Mouse (Mus musculus): Measurements from ENCODE around the gene Syne2. TPM values are rescaled to one million over a fixed set of nuclear protein-coding genes. Genes with fewer than 3 reads are reported as not detected.

The Syne2 gene
- polyA plus RNA-seq, 1 experiment from 2014 or later = 41.4 TPM

- Histone ChIP-seq H3K9ac (ENCODE audit: low read depth, low read length) (no peak overlapping the region), H3K4me1 (ENCODE audit: control insufficient read depth, insufficient read depth, low read length) (no peaks in the 10 kb centered on the region), H3K4me3 (ENCODE audit: low read depth, low read length) (no peak overlapping the region), H3K4me2 (ENCODE audit: low read length) (no peak overlapping the region), H3K27ac (ENCODE audit: low read length) (no peak overlapping the region), H3K9me3 (replicated peaks; ENCODE audit: control insufficient read depth, low read length, poor library complexity, severe bottlenecking) (peaks cover 4% of the 10 kb centered on the region; the same call in 1 of the 2 replicates), H3K27me3 (ENCODE audit: control insufficient read depth, insufficient read depth, low read depth, low read length) (no peaks in the 10 kb centered on the region), H3K36me3 (ENCODE audit: control insufficient read depth, insufficient read depth, low read length) (no peaks in the 10 kb centered on the region)
- ATAC-seq = no peak
- WGBS = 75% methylated on average over 2 of the region's 2 CpGs
Observed at GRCm38 (mm10) chr12:75796510-75796909, 21.4 kb upstream of the Syne2 start.

DNA sequence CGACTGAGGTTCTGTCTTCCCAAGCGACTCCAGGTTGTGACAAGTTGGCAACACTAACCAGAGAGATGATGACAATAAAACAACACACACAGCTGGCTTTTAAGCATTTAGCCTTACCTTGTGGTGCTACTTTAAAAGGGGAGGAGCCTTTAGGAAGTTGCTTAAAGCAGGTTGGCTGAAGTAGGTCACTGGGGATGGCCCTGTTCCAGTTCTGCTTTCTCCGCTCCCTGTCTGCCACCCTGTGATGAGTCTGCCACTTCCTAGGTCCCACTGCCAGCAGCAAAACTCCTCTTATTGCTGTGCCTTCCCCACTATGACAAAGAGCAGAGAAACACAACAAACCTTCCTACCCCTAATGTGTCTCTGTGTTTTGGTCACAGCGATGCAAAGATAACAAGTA lies 11.7 kb upstream of the Syne2 start:
- Histone ChIP-seq H3K27ac (ENCODE audit: low read length) (no peak overlapping the region), H3K9me3 (replicated peaks; ENCODE audit: control insufficient read depth, low read length, poor library complexity, severe bottlenecking) (no peaks in the 10 kb centered on the region), H3K4me1 (ENCODE audit: control insufficient read depth, insufficient read depth, low read length) (no peaks in the 10 kb centered on the region), H3K9ac (ENCODE audit: low read depth, low read length) (no peak overlapping the region), H3K36me3 (ENCODE audit: control insufficient read depth, insufficient read depth, low read length) (no peaks in the 10 kb centered on the region), H3K4me3 (ENCODE audit: low read depth, low read length) (no peak overlapping the region), H3K27me3 (ENCODE audit: control insufficient read depth, insufficient read depth, low read depth, low read length) (no peaks in the 10 kb centered on the region), H3K4me2 (ENCODE audit: low read length) (no peak overlapping the region)
- 92% methylated on average over 4 of the region's 4 CpGs for WGBS
- ATAC-seq = no peak

DNA sequence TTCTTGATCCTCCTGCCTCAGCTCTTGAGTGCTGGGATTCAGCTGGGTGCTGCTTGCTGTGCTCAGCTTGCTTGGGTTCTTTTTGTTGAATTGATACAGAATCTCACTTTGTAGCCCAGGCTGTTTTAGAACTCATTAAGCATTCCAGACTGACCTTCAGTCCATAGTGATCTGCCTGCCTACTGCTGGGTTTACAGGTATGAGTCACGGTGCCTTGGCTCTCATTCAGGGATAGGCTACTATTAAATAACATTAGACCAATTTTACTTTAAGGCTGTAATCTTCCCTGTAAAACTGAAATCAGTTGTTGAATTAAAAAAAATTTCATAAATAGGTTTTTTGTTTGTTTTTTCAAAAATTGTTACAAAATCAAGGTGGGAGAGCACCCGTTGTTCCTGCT lies 4.2 kb upstream of the Syne2 start:
- no peak overlapping the region for H3K27ac ChIP-seq (ENCODE audit: low read length)
- H3K9ac ChIP-seq (ENCODE audit: low read depth, low read length) = no peak overlapping the region
- H3K4me3 ChIP-seq (ENCODE audit: low read depth, low read length) = no peak overlapping the region
- WGBS = 98% methylated on average over 2 of the region's 2 CpGs
- no peaks in the 10 kb centered on the region for H3K4me1 ChIP-seq (ENCODE audit: control insufficient read depth, insufficient read depth, low read length)
- no peak overlapping the region for H3K4me2 ChIP-seq (ENCODE audit: low read length)
- no peak for ATAC-seq
- no peaks in the 10 kb centered on the region for H3K36me3 ChIP-seq (ENCODE audit: control insufficient read depth, insufficient read depth, low read length)
- no peaks in the 10 kb centered on the region for H3K9me3 ChIP-seq (replicated peaks; ENCODE audit: control insufficient read depth, low read length, poor library complexity, severe bottlenecking)
- no peaks in the 10 kb centered on the region for H3K27me3 ChIP-seq (ENCODE audit: control insufficient read depth, insufficient read depth, low read depth, low read length)

DNA sequence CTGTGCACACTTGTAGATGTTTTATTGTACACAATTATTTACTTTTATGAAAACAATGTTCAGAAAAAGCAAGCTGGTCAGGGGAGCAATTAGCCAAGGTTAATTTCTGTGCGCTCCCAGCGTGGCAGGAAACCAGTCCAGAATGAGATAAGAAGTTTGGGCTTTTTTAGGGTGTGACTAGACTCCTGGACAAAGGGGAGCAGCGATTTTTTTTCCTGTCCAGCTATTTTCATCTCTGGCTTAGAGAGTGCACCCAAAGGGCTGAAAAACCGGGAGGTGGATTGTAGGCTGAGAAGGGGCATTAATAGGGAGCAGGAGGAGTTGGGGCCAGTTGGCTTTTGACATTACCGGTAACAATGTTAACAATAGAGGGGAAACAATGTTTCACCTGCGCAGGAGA lies 3.4 kb upstream of the Syne2 start:
- H3K9me3 ChIP-seq (replicated peaks; ENCODE audit: control insufficient read depth, low read length, poor library complexity, severe bottlenecking) = no peaks in the 10 kb centered on the region
- WGBS = 80% methylated on average over 6 of the region's 6 CpGs
- H3K4me3 ChIP-seq (ENCODE audit: low read depth, low read length) = no peak overlapping the region
- no peak for ATAC-seq
- H3K27me3 ChIP-seq (ENCODE audit: control insufficient read depth, insufficient read depth, low read depth, low read length) = no peaks in the 10 kb centered on the region
- H3K36me3 ChIP-seq (ENCODE audit: control insufficient read depth, insufficient read depth, low read length) = no peaks in the 10 kb centered on the region
- no peak overlapping the region for H3K27ac ChIP-seq (ENCODE audit: low read length)
- no peak overlapping the region for H3K9ac ChIP-seq (ENCODE audit: low read depth, low read length)
- peaks cover 3% of the 10 kb centered on the region; the same call in 1 of the 2 replicates for H3K4me1 ChIP-seq (ENCODE audit: control insufficient read depth, insufficient read depth, low read length)
- H3K4me2 ChIP-seq (ENCODE audit: low read length) = no peak overlapping the region

- Histone ChIP-seq H3K27ac (ENCODE audit: low read length) (no peak overlapping the region), H3K4me3 (ENCODE audit: low read depth, low read length) (peak overlapping the region; percentile 92), H3K36me3 (ENCODE audit: control insufficient read depth, insufficient read depth, low read length) (no peaks in the 10 kb centered on the region), H3K4me2 (ENCODE audit: low read length) (peak overlapping the region; percentile 86), H3K9me3 (replicated peaks; ENCODE audit: control insufficient read depth, low read length, poor library complexity, severe bottlenecking) (no peaks in the 10 kb centered on the region), H3K9ac (ENCODE audit: low read depth, low read length) (0 out of 2 replicates have a peak overlapping the region, but pooled peaks have one; percentile 82), H3K27me3 (ENCODE audit: control insufficient read depth, insufficient read depth, low read depth, low read length) (no peaks in the 10 kb centered on the region), H3K4me1 (ENCODE audit: control insufficient read depth, insufficient read depth, low read length) (peaks cover 6% of the 10 kb centered on the region; the same call in 1 of the 2 replicates)
- 12% methylated on average over 25 of the region's 25 CpGs for WGBS
- peak; percentile 3; the same call in 1 of the 2 replicates for ATAC-seq
Observed at GRCm38 (mm10) chr12:75816981-75817856, 715 bp upstream of the Syne2 start.

DNA sequence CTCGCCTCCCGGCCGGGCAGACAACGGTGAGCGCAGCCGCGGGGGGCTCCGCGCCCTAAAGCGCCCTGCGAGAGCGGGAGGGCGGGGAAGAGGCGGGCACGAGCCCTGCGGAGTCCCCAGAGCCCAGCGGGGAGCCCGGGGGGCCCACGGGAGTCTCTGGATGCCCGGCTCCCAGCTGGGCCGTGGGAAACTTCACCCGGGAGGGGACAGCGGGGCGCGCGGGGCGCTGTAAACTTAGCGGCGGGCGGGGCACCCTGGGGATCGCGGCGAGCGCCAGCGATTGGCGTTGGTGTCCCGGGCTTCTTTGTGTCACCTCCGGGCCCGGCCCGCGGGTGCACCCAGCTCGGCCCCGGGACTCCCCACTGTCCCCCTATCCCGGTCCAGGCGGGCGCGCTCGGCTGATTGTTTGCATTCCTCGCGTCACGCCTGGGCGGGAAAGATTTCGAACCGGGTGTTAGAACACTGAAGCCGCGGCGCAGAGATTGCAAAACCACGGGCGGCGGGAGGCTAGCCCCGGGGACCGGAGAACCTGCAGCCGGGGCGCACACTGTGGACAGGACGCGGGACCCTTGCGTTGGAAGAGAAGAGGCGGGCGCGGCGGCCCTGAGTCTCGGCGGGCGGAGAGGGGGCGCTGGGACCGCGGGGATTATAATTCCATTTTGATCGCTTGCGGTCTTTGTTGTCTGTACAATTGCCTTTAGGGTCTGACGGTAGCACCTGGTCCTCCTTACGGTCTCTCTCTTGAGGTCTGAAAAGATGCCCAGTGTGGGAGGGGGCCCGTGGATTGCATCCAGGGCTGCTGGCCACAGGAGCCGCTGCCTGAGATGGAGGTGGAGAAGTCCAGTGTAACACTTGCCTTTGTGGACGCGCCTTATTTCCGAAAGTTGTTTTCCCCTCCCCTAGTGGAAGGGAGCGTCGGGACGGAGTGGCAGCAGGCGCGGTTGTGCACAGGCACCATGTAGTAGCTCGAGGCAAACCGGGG lies 810 bp downstream of the Syne2 start:
- Histone ChIP-seq H3K27ac (ENCODE audit: low read length) (peak overlapping the region; percentile 60), H3K4me1 (ENCODE audit: control insufficient read depth, insufficient read depth, low read length) (peaks cover 6% of the 10 kb centered on the region; the same call in 1 of the 2 replicates), H3K9me3 (replicated peaks; ENCODE audit: control insufficient read depth, low read length, poor library complexity, severe bottlenecking) (no peaks in the 10 kb centered on the region), H3K4me3 (ENCODE audit: low read depth, low read length) (peak overlapping the region; percentile 92), H3K27me3 (ENCODE audit: control insufficient read depth, insufficient read depth, low read depth, low read length) (no peaks in the 10 kb centered on the region), H3K4me2 (ENCODE audit: low read length) (peak overlapping the region; percentile 86), H3K36me3 (ENCODE audit: control insufficient read depth, insufficient read depth, low read length) (no peaks in the 10 kb centered on the region), H3K9ac (ENCODE audit: low read depth, low read length) (peak overlapping the region; percentile 82)
- under 1% methylated on average over 88 of the region's 93 CpGs for WGBS
- peak; percentile 81 for ATAC-seq

- no peaks in the 10 kb centered on the region for H3K27me3 ChIP-seq (ENCODE audit: control insufficient read depth, insufficient read depth, low read depth, low read length)
- no peak overlapping the region for H3K27ac ChIP-seq (ENCODE audit: low read length)
- ATAC-seq = no peak
Observed at GRCm38 (mm10) chr12:75819481-75819880, 1.5 kb downstream of the Syne2 start.

GRCm38 (mm10) chr12:75820216-75820615 lies 2.3 kb downstream of the Syne2 start:
- ATAC-seq = no peak
- no peak overlapping the region for H3K4me3 ChIP-seq (ENCODE audit: low read depth, low read length)
- H3K27me3 ChIP-seq (ENCODE audit: control insufficient read depth, insufficient read depth, low read depth, low read length) = no peaks in the 10 kb centered on the region
- no peak overlapping the region for H3K4me2 ChIP-seq (ENCODE audit: low read length)
- no peaks in the 10 kb centered on the region for H3K9me3 ChIP-seq (replicated peaks; ENCODE audit: control insufficient read depth, low read length, poor library complexity, severe bottlenecking)
- H3K36me3 ChIP-seq (ENCODE audit: control insufficient read depth, insufficient read depth, low read length) = no peaks in the 10 kb centered on the region
- H3K27ac ChIP-seq (ENCODE audit: low read length) = no peak overlapping the region
- no peak overlapping the region for H3K9ac ChIP-seq (ENCODE audit: low read depth, low read length)
- peaks cover 6% of the 10 kb centered on the region; the same call in 1 of the 2 replicates for H3K4me1 ChIP-seq (ENCODE audit: control insufficient read depth, insufficient read depth, low read length)
- 71% methylated on average over 7 of the region's 7 CpGs for WGBS

More at GRCm38 (mm10) chr12:75819481-75819880, 1.5 kb downstream of the Syne2 start:
- Histone ChIP-seq H3K4me2 (ENCODE audit: low read length) (peak overlapping the region; percentile 86), H3K9ac (ENCODE audit: low read depth, low read length) (peak overlapping the region; percentile 82; the same call in 1 of the 2 replicates), H3K9me3 (replicated peaks; ENCODE audit: control insufficient read depth, low read length, poor library complexity, severe bottlenecking) (no peaks in the 10 kb centered on the region), H3K36me3 (ENCODE audit: control insufficient read depth, insufficient read depth, low read length) (no peaks in the 10 kb centered on the region), H3K4me3 (ENCODE audit: low read depth, low read length) (peak overlapping the region; percentile 92), H3K4me1 (ENCODE audit: control insufficient read depth, insufficient read depth, low read length) (peaks cover 6% of the 10 kb centered on the region; the same call in 1 of the 2 replicates)
- 8% methylated on average over 11 of the region's 11 CpGs for WGBS
